Mouse (Mus musculus): ENCODE data around the gene Kras.

Kras gene

GRCm38 (mm10) chr6:145187093-145188088, 62.6 kb downstream of the Kras start:
- no peak for DNase-seq (ENCODE audit: low spot score)

GRCm38 (mm10) chr6:145186096-145186495, 63.9 kb downstream of the Kras start:
- no peak for DNase-seq (ENCODE audit: low spot score)

GRCm38 (mm10) chr6:145182044-145182443, 68.0 kb downstream of the Kras start:
- no peak for DNase-seq (ENCODE audit: low spot score)

- no peak for DNase-seq (ENCODE audit: low spot score)
Observed at GRCm38 (mm10) chr6:145179665-145180064, 70.4 kb downstream of the Kras start.

GRCm38 (mm10) chr6:145176474-145176873, 73.6 kb downstream of the Kras start:
- no peak for DNase-seq (ENCODE audit: low spot score)

GRCm38 (mm10) chr6:145175571-145175981, 74.5 kb downstream of the Kras start:
- DNase-seq (ENCODE audit: low spot score) = no peak

GRCm38 (mm10) chr6:145173781-145174191, 76.3 kb downstream of the Kras start:
- no peak for DNase-seq (ENCODE audit: low spot score)

GRCm38 (mm10) chr6:145171892-145172606, 78.0 kb downstream of the Kras start:
- DNase-seq (ENCODE audit: low spot score) = no peak

All from spleen, adult 12 weeks (tissue).